Mouse (Mus musculus) small intestine, adult 2 months (tissue): ENCODE measurements around the gene 4930432K21Rik.

ENCODE experiments used
- CTCF ChIP-seq: fragments of 200-500 bp; IDR thresholded peaks from 2 replicates; pipeline ENCODE4 v1.5.1; 2012; ENCODE audit warnings: low read depth, mild to moderate bottlenecking, control low read depth, inconsistent platforms, low read length, moderate library complexity, mixed read lengths; ENCODE audit not compliant: insufficient replicate concordance, insufficient read length; ENCODE audit errors: extremely low read depth
- POLR2A ChIP-seq: fragments of 200-500 bp; IDR thresholded peaks from 2 replicates; pipeline ENCODE4 v1.6.1; 2012; ENCODE audit warnings: low read depth, mild to moderate bottlenecking, control low read depth, inconsistent platforms, low read length, moderate library complexity

- no peak for TF ChIP-seq CTCF
- TF ChIP-seq POLR2A = no peak
Measured at GRCm38 (mm10) chr8:84217206-84217605, 69.4 kb downstream of the 4930432K21Rik start.
